Mouse (Mus musculus) spleen, adult 2 months (tissue): Measurements from ENCODE around the gene Mief1.

Source experiments
- CTCF ChIP-seq: fragments of 200-500 bp; IDR thresholded peaks from 2 replicates; pipeline ENCODE4 v1.5.1; 2011; ENCODE audit warnings: mild to moderate bottlenecking, inconsistent platforms; ENCODE audit not compliant: insufficient read depth, insufficient read length, insufficient replicate concordance; ENCODE audit errors: extremely low read depth
- POLR2A ChIP-seq: fragments of 200-500 bp; IDR thresholded peaks from 2 replicates; pipeline ENCODE4 v1.6.1; 2011; ENCODE audit warnings: low read depth, low read length, inconsistent platforms

- TF ChIP-seq CTCF (no peak), POLR2A (no peak)
These were observed 23.9 kb downstream of the Mief1 start for GRCm38 (mm10) chr15:80257602-80258239.
